Mouse (Mus musculus): ENCODE measurements at regions not wholly inside any gene's neighbourhood (a gene's known extent, or its start where the extent isn't known, plus 50 kb on each side); places are given as distances from the start of the nearest gene placed in this dataset.
A peak's percentile ranks its signal among the peaks of the same experiment; 100 is the strongest.

DNA sequence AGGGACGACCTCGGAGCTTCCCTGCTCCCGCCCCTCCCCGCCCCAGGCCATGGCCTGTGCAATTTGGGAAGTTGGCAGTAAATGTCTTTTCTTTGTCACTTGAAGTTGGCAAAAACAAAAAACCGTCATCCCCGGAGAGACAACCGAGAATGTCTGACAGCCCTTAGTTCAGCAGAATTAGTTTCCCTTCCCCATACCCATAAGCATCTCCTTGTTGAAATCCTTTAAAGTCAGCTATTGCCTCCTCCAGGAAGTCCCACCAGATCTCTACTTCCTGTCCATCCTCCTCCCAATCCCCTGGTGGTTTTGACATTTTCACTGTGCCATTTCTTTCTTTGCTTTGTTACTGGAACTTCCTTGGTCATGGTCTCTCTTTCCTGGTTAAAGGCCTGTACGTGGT is 54.8 kb downstream of the Foxb1 start:
- H3K4me2 ChIP-seq: no peak overlapping the region
- H3K4me3 ChIP-seq: no peak overlapping the region
- no peak overlapping the region for H3K27ac ChIP-seq
- H3K4me1 ChIP-seq: no peaks in the 10 kb centered on the region
- 66% methylated on average over 8 of the region's 8 CpGs for WGBS (ENCODE audit: insufficient replicate concordance)
- H3K27me3 ChIP-seq (replicated peaks): no peaks in the 10 kb centered on the region; the same call in 1 of the 2 replicates
- H3K9ac ChIP-seq: no peak overlapping the region
- no peak for ATAC-seq
- no peaks in the 10 kb centered on the region for H3K9me3 ChIP-seq (replicated peaks)
- H3K36me3 ChIP-seq: no peaks in the 10 kb centered on the region

DNA sequence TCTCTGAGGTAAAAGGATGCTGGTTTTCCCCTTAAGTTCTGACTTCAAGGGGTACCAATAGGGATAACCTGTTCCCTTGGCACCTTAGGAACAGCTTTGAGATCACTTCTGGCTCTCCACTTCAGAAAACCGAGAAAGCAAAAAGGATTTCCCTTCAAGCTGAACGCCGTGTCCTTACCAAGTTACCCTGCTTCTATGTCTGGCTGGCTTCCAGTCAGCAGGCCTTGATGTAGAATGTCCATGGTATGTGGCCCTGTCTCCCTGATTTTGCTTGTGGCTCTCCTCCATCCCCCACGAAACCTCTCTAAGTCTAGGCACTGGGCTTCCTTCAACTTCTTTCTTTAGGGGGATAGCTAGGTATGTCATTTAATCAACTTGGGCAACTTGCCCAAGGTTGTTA is 55.7 kb downstream of the Foxb1 start:
- Histone ChIP-seq H3K27me3 (replicated peaks) (no peaks in the 10 kb centered on the region; the same call in 1 of the 2 replicates), H3K27ac (no peak overlapping the region), H3K4me1 (no peaks in the 10 kb centered on the region), H3K9ac (no peak overlapping the region), H3K36me3 (no peaks in the 10 kb centered on the region), H3K4me3 (no peak overlapping the region), H3K9me3 (replicated peaks) (no peaks in the 10 kb centered on the region), H3K4me2 (no peak overlapping the region)
- WGBS (ENCODE audit: insufficient replicate concordance): 69% methylated on average over 4 of the region's 4 CpGs
- ATAC-seq: no peak

DNA sequence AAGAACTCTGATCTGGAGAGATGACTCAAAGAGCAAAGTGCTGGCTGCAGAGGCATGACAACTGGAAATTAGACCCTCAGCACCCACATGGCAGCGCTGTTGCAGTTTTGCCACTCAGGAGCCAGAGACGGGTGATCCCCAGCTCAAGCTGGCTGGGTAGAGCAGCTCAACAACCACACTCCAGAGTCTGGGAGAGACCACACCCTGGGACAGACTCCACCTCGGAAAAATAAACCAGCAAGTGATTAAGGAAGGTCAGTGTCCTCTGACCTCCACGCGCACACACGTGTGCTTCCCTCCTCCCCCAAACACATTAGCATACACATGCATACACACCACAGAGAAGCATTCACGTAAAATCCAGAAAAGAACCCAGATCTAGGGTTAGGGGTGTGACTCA is 57.0 kb downstream of the Foxb1 start:
- no peaks in the 10 kb centered on the region for H3K36me3 ChIP-seq
- no peak for ATAC-seq
- H3K9ac ChIP-seq: no peak overlapping the region
- H3K4me1 ChIP-seq: no peaks in the 10 kb centered on the region
- H3K4me3 ChIP-seq: no peak overlapping the region
- no peaks in the 10 kb centered on the region for H3K9me3 ChIP-seq (replicated peaks)
- H3K27me3 ChIP-seq (replicated peaks): no peaks in the 10 kb centered on the region; the same call in 1 of the 2 replicates
- WGBS (ENCODE audit: insufficient replicate concordance): 73% methylated on average over 7 of the region's 7 CpGs
- H3K4me2 ChIP-seq: no peak overlapping the region
- no peak overlapping the region for H3K27ac ChIP-seq

DNA sequence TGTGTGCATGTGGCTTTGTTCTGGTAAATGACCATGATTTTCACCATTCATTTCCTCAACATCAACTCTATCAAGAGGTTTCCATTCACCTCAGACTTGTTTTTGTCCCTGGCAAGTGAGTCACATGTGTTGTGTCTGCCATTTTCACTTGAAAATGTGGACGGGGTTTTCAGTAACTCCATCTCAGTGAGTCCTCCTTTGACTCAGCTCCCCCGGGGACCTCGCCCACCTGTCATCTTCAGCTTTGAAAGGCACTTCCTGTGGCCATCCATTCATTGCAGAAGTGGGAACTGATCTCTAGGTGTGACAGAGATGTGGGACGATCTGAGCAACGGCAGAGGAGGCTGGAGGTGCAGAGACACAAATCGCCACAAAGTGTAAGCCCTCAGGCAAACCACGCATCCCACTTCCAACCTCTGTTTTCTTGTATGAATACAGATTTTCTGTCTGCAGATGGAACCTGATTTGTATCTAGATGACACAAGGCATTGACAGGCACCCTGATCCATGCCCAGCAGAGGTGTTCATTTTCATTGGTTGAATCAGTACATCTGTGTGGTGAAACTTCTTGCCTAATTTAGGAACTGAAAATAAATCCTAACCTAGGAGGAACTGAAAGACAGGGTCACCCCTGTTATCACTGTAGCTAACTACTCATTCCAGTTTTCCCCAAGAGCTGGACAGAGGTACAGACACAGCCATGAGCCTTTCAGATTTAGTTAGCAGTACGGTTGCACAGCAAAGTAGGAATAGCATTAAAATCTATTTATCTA is 58.4 kb downstream of the Foxb1 start:
- H3K36me3 ChIP-seq: no peaks in the 10 kb centered on the region
- H3K9me3 ChIP-seq (replicated peaks): no peaks in the 10 kb centered on the region
- H3K4me2 ChIP-seq: no peak overlapping the region
- no peaks in the 10 kb centered on the region for H3K4me1 ChIP-seq
- 43% methylated on average over 8 of the region's 8 CpGs for WGBS (ENCODE audit: insufficient replicate concordance)
- ATAC-seq: no peak
- H3K27ac ChIP-seq: no peak overlapping the region
- H3K9ac ChIP-seq: no peak overlapping the region
- H3K4me3 ChIP-seq: no peak overlapping the region
- H3K27me3 ChIP-seq (replicated peaks): no peaks in the 10 kb centered on the region; the same call in 1 of the 2 replicates

DNA sequence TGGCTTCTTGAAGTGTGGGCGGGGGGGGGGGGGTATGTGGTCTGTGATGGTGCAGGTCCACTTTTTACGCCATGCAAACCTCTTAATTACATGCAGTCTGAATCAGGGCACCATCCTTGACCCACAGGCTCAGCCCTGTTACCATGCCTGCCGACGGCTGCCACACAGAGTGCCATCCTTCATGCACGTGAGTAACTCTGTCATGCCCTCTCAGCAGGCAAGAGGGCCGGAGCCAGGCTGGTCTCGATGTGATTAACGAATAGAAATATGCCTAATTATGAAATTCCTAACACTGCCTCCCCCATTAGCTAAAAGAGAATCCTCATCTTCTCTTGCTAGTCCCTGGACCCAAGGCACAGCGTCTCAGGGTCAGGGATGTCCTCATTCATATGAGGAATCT is 60.0 kb downstream of the Foxb1 start:
- Histone ChIP-seq H3K27me3 (replicated peaks) (no peaks in the 10 kb centered on the region; the same call in 1 of the 2 replicates), H3K4me2 (no peak overlapping the region), H3K9ac (no peak overlapping the region), H3K4me3 (no peak overlapping the region), H3K4me1 (no peaks in the 10 kb centered on the region), H3K9me3 (replicated peaks) (no peaks in the 10 kb centered on the region), H3K27ac (no peak overlapping the region), H3K36me3 (no peaks in the 10 kb centered on the region)
- ATAC-seq: no peak
- 69% methylated on average over 8 of the region's 9 CpGs for WGBS (ENCODE audit: insufficient replicate concordance)

DNA sequence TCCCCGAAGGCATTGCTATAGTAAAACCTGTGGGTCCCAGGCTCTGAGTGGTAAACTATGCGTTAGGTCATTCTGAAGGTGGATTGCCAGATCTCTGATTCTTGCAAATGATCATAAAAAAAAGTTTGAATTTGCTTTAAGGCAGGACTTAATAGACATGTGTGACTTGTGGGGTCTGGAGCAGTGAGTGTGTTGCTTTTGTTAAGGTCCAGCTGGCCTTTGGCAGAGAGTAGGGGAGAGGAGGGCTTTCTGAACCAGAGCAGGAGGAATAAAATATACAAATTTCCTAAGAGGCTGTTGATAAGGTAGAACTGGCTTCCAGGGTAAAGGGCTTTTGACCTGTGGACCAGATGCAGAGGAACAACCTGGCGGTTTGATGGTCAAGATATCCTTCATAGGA is 69.0 kb downstream of the Foxb1 start:
- H3K9ac ChIP-seq: no peak overlapping the region
- H3K36me3 ChIP-seq: no peaks in the 10 kb centered on the region
- H3K4me2 ChIP-seq: no peak overlapping the region
- no peak overlapping the region for H3K4me3 ChIP-seq
- ATAC-seq: no peak
- WGBS (ENCODE audit: insufficient replicate concordance): 63% methylated on average over 3 of the region's 3 CpGs
- no peaks in the 10 kb centered on the region for H3K4me1 ChIP-seq
- no peaks in the 10 kb centered on the region for H3K9me3 ChIP-seq (replicated peaks)
- no peak overlapping the region for H3K27ac ChIP-seq
- peaks cover 20% of the 10 kb centered on the region for H3K27me3 ChIP-seq (replicated peaks)

DNA sequence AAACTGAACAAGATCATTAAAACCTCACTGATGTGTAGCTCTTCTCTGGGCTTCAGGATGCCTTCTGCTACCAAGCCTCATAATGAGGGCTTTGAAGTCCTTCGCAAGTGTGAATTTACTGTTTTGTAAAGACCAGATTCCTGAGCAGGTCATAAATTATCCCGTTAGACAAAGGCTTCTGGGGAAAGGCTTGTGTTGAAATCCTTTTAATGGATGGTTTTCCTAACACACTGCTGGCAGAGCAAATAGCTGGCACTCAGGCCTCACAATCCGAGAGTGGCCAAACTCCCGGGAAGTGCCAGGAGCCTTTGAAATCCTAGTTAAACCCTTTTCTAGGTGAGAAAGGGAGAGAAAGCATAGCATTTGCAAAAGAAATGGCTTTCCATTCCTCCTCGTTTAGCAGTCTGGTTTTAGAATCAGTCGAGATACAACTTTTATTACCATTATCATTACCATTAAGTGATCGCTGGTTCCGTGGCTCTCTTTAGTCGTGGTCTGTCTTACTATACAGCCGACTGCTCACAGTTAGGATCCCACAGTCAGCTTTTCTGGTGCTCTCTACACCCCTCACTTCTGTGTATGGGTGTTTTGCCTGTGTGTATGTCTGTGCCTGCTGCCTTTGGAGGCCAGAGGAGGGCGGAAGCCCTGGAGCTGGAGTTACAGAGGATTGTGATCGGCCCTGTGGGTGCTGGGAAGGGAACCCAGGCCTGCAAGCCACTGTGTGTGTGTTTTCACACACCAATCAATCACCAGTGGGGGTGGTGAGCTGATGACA is 73.2 kb downstream of the Foxb1 start:
- no peak overlapping the region for H3K9ac ChIP-seq
- no peak overlapping the region for H3K27ac ChIP-seq
- 41% methylated on average over 12 of the region's 12 CpGs for WGBS (ENCODE audit: insufficient replicate concordance)
- peaks cover 20% of the 10 kb centered on the region for H3K27me3 ChIP-seq (replicated peaks)
- H3K4me1 ChIP-seq: no peaks in the 10 kb centered on the region
- no peaks in the 10 kb centered on the region for H3K36me3 ChIP-seq
- H3K9me3 ChIP-seq (replicated peaks): no peaks in the 10 kb centered on the region
- no peak overlapping the region for H3K4me3 ChIP-seq
- ATAC-seq: no peak
- H3K4me2 ChIP-seq: no peak overlapping the region

DNA sequence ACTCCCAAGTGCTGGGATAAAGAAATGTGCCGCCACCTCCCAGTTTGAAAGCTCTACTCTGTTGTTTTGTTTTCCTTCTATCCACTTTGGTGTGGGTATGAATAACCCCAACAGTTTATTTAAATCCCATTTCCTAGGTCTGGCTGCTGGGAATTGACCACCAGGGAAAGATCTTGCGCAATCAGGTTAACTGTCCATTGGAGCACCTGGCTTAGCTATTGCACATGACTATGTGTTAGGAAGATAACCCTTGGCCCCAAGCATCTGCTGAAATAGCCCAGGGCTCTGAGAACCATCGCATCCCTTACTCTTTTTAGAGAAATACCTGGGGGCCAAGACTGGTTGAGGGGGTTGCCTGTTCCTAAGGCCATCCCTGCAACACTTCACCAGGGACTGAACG is 74.0 kb downstream of the Foxb1 start:
- no peak overlapping the region for H3K4me3 ChIP-seq
- H3K36me3 ChIP-seq: no peaks in the 10 kb centered on the region
- no peaks in the 10 kb centered on the region for H3K9me3 ChIP-seq (replicated peaks)
- H3K27me3 ChIP-seq (replicated peaks): peaks cover 20% of the 10 kb centered on the region
- H3K4me2 ChIP-seq: no peak overlapping the region
- WGBS (ENCODE audit: insufficient replicate concordance): 64% methylated on average over 4 of the region's 4 CpGs
- H3K27ac ChIP-seq: no peak overlapping the region
- peak; percentile 24; the same call in 1 of the 2 replicates for ATAC-seq
- no peak overlapping the region for H3K9ac ChIP-seq
- no peaks in the 10 kb centered on the region for H3K4me1 ChIP-seq

DNA sequence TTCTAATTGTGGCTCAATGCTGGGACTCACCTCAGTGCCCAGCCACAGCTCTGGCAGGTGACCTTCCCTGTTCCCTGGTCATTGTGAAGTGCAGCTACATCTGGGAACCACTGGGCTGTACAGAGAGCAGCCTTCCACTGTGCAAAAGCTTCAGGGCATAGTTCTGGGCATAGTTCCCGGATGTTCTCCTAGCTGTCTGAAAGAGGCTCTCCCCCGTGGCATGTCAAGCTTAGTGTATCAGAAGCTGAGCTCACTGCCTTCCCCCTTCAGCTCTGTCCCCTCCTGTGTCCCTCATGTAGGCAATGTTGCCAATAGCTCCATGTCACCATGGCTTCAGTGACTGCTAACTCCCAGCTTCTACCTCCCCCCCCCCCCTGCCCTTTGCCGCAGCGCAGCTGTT is 75.1 kb downstream of the Foxb1 start:
- Histone ChIP-seq H3K36me3 (no peaks in the 10 kb centered on the region), H3K27me3 (replicated peaks) (peaks cover 18% of the 10 kb centered on the region), H3K9me3 (replicated peaks) (no peaks in the 10 kb centered on the region), H3K9ac (no peak overlapping the region), H3K4me2 (no peak overlapping the region), H3K4me3 (no peak overlapping the region), H3K27ac (no peak overlapping the region), H3K4me1 (no peaks in the 10 kb centered on the region)
- 61% methylated on average over 4 of the region's 4 CpGs for WGBS (ENCODE audit: insufficient replicate concordance)
- ATAC-seq: no peak

DNA sequence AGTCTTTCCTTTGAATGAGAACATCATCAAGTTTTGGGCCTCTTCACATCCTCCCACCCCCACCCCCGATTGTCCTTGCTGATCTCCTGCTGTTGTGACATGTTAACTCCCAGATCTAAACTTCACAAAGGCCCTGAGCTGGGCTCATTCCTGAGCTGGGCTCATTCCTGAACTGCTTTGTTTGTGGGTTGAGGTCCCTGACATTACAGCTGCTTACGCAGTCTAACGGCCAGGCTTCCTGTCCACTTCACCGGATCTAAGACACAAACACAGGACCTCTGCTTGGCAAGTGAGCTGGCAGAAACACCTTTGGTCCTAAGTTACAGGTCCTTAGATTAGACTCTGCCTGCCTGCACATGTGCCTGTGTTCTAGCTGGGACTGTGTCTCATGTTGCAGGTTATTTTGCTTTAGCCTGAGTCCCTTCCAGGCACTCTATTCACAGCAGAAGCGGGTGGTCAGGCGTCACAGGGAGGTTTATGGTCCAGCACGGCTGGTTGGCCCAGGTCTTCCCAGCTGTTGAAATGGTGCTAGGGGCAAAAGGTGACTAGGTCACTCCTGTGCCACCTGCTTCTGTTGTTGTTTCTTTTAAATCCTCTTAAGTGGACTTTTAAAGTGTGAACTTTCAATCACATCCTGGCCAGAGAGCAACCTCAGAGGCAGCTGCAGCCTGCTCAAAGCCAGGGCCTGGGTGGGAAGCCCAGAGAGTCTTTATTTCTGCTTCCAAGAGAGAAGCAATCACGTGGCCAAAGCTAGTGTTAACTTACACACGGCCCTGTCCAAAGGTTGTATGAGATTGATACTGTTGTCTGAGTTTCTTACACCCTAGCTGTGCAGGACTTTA is 79.1 kb downstream of the Foxb1 start:
- WGBS (ENCODE audit: insufficient replicate concordance): 37% methylated on average over 9 of the region's 9 CpGs
- ATAC-seq: no peak

DNA sequence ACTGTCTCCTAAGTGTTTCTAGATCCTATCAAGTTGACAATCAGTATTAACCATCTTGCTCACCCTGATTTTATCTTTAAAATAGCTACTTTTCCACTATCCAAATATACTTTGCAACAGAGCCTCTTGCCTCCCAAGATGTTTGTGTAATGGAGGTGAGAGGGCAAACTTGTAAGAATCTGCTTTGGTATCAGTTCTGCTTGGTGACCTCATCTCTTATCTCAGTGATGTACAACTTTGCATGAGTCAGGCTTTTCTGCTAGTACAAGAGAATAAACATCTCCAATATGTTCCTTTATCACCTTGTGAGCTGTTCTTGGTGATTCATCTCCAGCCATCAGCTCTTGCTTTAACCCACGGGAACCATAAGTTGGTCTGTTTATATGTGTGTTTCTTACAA is 82.1 kb downstream of the Foxb1 start:
- no peaks in the 10 kb centered on the region for H3K36me3 ChIP-seq
- H3K27ac ChIP-seq: no peak overlapping the region
- no peak overlapping the region for H3K9ac ChIP-seq
- no peak overlapping the region for H3K4me2 ChIP-seq
- peaks cover 30% of the 10 kb centered on the region for H3K27me3 ChIP-seq (replicated peaks)
- WGBS (ENCODE audit: insufficient replicate concordance): 46% methylated on average over 1 of the region's 1 CpGs
- no peak for ATAC-seq
- H3K4me3 ChIP-seq: no peak overlapping the region
- no peaks in the 10 kb centered on the region for H3K9me3 ChIP-seq (replicated peaks)
- H3K4me1 ChIP-seq: no peaks in the 10 kb centered on the region

More for the DNA sequence above, 79.1 kb downstream of the Foxb1 start:
- Histone ChIP-seq H3K9me3 (replicated peaks) (no peaks in the 10 kb centered on the region), H3K36me3 (no peaks in the 10 kb centered on the region), H3K27ac (no peak overlapping the region), H3K4me3 (no peak overlapping the region), H3K4me1 (no peaks in the 10 kb centered on the region), H3K27me3 (replicated peaks) (peaks cover 7% of the 10 kb centered on the region; the same call in 1 of the 2 replicates), H3K9ac (no peak overlapping the region), H3K4me2 (no peak overlapping the region)
